Mouse (Mus musculus): ENCODE results near the gene Xpnpep2. TPM values are rescaled to one million over a fixed set of nuclear protein-coding genes. Genes with fewer than 3 reads are reported as not detected.

Gene Xpnpep2
- total RNA-seq (2023), result not detected

DNA sequence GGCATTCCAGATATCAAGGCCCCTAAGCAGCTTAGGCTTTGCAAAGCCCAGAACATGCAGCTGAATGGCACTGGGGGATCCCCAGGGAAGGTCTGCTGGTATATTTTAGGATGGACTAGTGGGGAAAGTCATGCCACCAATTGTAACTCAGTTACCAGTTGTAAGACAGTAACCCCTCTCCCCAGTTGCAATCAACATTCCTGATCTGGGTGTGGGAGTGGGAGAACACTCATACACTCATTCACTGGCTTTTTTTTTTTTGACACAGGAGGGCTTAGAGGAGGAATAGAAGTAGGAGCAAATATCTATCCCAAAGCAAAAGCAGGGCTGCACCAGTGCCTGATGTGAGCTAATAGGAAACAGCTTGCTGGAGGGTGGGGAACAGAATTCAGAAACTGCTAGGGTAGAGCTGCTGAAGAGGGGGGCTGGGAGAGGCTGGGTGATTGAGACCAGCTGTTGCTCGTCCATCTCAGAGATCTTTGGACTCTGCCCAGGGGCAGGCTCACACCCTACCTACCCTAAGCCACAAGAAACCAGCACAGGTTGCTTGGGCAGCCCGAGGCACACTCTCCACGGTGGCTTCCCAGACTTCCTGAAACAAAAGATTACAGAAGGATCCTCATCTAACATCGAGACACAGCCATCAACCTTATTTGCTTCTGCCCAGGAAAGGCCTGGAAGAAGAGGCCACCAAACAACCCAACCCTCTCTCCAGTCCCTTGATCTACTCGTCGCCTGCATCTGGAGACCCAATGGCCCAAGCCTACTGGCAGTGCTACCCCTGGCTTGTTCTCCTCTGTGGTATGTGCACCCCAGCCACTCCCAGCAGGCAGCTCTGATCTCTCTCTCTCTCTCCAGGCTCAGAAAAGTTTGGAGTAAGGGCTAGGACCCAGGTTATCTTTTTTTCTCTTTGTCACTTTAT lies at the start of gene Xpnpep2:
Gene Xpnpep2 (plus strand): TSS at position 332 of the 922 bp plus-strand sequence.

GRCm38 (mm10) chrX:48146262-48146661 lies 37.7 kb downstream of the Xpnpep2 start, which contains the start of gene Sash3:
Sash3 (plus strand) TSS chrX:48146436.

Other genes starting within 250 kb of the Xpnpep2 start
- not detected for gene Smarca1, start 215.8 kb upstream of the Xpnpep2 start, total RNA-seq (2023)
- 10.3 TPM for gene Ocrl, start 196.3 kb upstream of the Xpnpep2 start, total RNA-seq (2023)
- gene Apln, start 73.9 kb upstream of the Xpnpep2 start, total RNA-seq (2023), result 0.53 TPM
- gene Sash3, start 37.7 kb downstream of the Xpnpep2 start, total RNA-seq (2023), result 144 TPM
- gene Zdhhc9, start 100.2 kb downstream of the Xpnpep2 start, total RNA-seq (2023), result 30.6 TPM
- gene Utp14a, start 148.1 kb downstream of the Xpnpep2 start, total RNA-seq (2023), result 42.5 TPM
- 11.5 TPM for gene Bcorl1, start 232.6 kb downstream of the Xpnpep2 start, total RNA-seq (2023)

All from CD4-positive naive resting alpha-beta T cell, adult 76 days (primary cell).